Mouse (Mus musculus): Measurements from ENCODE around the gene Otp.
A peak's percentile ranks its signal among the peaks of the same experiment; 100 is the strongest.

Otp gene

DNA sequence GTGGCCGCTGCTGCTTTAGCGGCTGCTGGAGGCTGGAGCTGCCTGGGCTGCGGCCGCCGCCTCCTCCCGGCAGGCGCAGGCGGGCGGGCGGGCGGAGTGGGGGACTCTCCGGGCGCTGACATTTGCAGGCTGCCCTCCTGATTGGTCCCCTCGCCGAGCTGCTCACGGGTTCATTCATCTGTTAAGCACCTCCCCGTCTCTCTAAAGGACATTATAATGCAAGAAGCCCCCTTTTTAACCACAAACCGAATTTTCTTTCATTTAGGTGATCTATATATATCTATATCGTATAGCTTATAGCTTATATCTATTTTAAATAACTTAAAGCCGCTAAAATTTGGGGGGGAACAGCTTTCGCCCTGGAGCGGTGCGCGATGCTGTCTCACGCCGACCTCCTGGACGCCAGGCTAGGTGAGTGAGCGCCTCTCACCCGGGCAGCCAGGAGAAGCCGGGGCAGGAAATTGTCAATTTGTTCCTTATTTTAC is at the start of gene Otp:
TSS of gene Otp (plus strand) at position 207 of the 485 bp plus-strand sequence.
- DNase-seq (ENCODE audit: low read depth, low spot score), result no peak

DNA sequence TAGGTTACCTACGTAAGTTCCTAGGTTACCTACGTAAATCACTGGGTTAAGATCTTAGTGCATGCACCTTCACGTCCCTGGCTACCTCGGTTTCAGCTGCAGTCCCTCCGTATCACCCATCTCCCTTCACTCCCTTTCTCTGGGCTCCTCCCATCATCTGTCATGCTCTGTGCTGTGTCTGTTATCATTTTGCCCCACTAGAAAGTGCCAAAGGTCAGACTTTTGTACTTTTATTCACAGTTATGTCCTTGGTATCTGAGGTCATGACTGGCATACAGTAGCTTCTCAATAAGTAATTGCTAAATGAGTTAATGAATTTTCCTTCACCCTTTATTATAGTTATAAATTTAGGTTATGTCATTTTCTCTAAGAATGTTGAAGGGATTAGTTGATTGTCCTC is 49.0 kb upstream of the Otp start:
- peak; percentile 50 for DNase-seq (ENCODE audit: low read depth, low spot score)

DNA sequence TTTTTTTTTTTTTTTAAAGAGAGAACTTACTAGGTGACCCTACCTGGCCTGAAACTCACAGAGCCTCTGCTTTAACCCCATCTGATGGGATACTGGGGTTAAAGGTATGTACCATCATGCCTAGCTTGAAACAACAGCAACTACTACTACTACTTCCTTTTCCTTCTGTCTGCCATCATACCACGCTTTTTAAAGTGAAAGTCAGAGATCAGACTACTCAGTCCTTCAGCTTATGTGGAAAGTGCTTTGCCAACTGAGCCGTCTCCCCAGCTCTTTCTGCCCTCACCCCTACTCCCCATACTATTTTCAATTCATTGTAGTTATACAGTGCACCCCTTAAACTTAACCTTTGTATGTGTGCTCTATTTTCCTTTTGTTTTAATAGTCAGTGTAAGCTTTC is 48.4 kb upstream of the Otp start:
- DNase-seq (ENCODE audit: low read depth, low spot score), result peak; percentile 27

DNA sequence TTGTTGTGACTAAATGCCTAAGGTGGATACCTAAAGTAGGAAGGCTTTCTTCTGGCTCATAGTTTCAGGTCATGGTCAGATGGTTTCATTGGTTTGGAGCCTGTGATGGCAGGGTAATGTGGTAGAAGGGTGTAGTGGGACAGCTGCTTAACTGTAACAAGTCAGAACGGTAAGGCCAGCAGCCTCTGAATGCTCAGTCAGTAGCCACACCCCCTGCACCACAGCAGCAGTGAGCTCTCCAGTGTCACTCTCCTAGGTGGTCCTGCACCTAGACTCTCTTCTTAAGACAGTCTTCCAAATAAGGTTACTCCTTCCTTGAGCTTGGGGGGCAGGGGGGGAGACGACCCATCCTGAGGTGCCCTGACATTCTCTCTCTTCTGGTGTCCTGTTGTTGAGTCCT is 47.6 kb upstream of the Otp start:
- no peak for DNase-seq (ENCODE audit: low read depth, low spot score)

DNA sequence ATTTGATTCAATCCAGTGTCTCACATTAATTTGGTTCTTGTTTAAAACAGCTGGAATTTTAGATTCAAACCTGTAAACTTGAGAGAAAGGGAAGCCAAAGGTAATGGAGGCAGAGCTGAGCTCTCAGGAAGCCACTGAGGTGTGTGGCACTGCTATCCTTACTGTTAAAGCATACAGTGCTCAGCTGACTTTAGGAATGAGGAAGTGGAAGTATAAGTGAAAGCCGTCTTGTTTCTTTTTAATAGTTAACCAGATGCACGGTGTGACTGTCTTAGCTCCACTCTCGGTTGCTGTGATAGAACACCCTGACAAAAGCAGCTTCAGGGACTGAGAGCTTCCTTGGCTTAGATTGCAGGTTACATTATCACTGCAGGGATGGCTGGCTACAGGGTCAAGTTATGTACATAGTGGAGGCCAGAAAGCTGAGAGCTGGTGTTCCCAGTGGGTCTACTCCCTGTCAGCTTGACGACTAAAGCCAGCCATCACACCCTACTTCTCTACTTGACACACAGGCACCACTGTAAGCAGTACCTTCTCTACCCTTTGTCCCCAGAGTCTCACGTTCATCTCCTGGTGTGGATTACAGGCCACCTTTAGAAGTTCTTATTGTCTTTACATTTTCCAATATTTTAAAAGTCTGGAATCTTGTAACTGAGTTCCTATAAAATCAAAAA is 37.2 kb upstream of the Otp start:
- no peak for DNase-seq (ENCODE audit: low read depth, low spot score)

DNA sequence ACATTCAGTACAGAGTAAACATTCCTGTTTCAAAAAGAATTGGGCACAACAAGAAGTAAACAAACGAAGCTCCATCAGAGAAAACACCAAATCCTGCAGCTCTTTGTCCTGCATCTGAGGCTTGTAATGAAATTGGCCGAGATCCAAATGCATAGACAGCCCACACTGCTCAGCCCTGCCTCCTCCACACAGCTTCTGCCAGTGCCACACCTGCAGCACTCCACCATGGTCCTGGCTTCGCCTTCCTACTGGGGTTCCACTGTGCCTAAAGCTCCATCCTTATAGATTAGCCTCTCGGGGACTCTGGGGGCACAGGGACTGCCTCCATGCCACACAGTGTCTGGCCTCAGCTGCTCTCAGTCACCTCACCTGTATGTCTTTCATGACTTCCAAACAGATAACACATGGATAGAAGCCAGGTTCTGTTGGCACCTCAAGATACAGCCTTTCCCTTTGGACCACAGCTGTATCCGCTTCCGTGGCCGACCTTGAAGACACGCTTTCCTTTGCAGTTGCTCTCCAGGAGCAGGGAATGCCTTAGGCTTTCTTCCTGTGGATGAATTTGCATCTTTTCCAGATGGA is 36.6 kb upstream of the Otp start:
- DNase-seq (ENCODE audit: low read depth, low spot score), result no peak

DNA sequence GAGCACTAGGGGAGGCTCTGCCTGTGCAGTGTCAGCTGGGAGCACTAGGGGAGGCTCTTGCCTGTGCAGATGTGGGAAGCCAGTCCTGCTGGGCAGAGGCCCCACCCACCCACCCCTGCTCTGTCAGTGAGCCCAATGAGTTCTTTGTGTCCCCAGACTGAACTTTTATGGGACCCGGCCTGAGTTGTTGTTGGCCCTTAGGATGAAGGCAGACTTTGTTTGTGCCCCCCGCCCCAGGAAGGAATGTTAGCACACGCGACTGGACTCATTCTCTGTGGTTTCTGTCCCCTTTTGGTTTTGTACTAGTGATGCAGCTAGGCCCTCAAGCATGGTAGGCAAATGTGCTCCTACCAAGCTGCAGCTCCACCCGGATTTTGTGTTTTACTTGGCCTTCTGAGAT is 32.2 kb upstream of the Otp start:
- DNase-seq (ENCODE audit: low read depth, low spot score), result no peak

DNA sequence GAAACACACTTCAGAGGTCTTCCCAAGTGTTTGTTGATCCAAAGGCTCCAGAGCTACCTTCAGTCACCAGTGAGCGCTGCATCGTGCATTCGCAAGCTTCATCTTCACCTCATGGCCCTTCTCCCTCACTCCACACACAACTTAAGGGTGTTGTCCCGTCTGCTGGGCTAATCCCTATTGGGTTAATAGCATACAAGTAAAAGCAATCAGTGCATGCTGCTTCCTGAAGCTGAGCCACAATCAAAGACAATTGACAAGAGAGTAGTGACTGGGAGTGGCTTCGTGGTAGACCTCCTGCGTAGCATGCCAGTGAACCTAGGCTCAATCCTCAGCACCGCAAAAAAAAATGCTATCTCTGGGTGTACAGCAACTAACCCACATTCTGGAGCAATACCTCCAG is 27.5 kb upstream of the Otp start:
- DNase-seq (ENCODE audit: low read depth, low spot score), result no peak

DNA sequence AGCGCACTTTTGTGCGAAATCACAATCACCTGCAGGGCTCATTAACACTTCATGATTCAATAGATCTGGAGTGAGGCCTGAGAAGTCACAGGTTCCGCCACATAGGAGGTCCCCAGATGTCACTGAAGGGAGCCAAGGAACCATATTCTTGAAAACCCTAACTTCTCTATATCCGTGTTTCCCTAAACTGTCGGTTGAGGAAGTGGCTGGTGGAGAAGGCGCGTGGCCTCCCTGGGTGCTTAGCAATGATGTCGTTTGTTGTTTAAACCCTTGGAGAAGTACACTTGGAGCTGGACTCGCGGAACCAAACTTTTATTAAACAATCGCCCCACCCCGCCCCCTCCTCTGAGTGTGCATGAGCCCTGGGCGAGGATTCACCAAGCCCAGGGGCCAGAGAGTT is 26.1 kb upstream of the Otp start:
- DNase-seq (ENCODE audit: low read depth, low spot score), result no peak

DNA sequence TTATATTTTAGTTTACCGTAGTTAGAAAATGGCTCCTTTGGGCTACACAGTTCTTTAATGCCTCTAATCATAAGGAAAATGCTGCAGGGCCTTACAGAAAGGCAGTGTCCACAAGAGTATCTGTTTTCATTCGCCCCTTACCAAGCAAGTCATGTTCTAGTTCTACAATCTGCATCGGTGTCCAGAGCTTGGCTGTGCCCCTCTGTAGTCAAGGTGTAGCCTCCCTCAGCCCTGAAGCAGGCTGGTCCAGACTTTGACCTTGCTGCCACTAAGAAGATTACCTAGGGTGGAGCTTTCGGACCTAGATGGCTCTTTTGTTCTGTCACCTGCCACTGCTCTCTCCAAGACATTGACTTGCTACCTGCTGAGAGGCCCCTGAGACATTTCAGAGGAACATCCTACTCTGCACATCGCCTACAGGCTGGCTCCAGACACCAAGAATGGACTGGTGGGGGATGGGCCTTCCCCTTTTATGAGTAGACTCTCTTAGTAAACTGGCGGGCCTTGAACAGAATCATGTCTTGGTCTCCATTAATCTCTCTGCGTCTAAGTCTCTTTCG is 17.3 kb upstream of the Otp start:
- DNase-seq (ENCODE audit: low read depth, low spot score), result no peak

DNA sequence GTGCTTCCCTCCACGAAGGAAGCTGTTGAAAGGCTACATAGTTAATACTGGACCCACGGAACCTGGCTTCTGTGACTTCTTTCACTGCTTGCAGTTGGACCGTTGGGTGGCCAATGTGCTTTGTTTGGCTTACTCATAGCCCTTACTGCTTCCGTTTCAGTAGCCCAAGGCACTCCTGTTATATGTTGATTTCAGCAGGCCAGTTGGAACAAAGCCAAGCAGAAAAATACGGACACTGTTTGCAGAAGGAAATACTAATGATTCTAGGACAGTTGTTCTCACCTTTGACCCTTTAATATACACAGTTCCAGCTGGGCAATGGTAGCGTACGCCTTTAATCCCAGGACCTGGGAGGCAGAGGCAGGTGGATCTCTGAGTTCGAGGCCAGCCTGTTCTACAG is 16.1 kb upstream of the Otp start:
- no peak for DNase-seq (ENCODE audit: low read depth, low spot score)

DNA sequence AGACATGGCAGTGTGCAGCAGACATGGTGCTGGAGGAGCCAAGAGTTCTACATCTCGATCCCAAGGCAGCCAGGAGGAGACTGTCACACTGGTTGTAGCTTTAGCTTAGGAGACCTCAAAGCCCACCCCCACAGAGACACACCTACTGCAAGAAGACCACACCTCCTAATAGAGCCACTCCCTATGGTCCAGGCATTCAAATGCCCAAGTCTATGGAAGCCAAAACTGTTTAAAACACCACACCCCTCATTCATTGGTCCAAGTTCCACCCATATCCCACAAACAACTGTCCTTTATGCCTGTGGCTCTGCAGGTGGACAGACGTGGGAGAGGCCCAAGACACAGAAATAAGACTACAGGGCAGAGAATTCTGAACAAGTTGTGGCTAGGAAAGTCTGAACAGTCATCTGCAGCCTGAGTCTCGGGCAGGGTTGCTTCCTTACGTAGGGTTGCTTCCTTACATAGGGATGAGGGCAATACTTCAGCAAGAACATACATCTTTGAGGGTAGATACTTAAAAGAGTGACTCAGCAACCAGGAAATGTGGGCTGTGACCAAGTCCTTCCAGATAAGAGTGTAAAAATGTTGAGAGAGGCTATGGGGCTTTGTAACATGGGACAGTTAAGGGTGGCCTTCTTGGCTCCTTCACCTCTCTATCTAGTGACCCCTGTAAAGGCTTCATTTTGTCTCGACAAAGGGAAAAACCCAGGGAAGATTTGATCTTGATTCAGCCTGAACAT is 12.7 kb upstream of the Otp start:
- no peak for DNase-seq (ENCODE audit: low read depth, low spot score)

DNA sequence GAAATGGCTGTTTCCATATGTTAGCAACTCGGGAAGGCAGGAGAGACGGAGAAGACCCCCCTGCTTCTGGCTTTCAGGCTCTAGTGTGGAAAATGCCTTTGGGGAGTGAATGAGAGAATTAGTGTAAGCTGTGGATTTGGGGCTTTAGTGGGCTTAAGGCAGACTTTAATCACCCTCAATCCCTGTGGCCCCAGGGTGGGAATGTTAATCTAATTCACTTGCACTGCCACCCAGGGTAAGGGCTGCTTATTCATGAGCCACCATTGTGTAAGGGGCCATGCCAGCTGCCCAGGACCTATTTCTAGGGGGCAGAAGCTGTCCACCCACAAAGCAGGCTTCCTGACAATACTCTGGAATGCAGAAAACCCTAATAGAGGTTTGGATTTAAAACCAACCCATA is 8.5 kb upstream of the Otp start:
- DNase-seq (ENCODE audit: low read depth, low spot score), result no peak

DNA sequence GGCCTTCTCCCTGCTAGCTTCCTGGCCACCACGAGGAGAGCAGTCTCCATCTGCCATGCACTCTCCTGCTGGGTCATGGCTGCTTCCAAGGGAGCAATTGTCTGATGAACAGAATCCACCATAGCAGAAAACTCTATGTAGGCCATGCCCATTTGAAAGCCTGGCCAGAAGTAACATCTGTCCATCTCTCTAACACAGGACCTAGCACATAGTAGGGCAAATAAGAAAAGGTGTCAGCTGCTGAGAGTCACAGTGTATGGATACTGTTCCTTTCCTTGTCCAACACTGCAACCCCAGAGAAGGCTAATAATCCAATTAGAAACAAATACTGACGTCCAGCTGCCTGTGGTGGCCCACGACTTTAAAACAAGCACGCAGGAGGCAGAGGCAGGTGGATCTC is 7.6 kb upstream of the Otp start:
- DNase-seq (ENCODE audit: low read depth, low spot score), result no peak

DNA sequence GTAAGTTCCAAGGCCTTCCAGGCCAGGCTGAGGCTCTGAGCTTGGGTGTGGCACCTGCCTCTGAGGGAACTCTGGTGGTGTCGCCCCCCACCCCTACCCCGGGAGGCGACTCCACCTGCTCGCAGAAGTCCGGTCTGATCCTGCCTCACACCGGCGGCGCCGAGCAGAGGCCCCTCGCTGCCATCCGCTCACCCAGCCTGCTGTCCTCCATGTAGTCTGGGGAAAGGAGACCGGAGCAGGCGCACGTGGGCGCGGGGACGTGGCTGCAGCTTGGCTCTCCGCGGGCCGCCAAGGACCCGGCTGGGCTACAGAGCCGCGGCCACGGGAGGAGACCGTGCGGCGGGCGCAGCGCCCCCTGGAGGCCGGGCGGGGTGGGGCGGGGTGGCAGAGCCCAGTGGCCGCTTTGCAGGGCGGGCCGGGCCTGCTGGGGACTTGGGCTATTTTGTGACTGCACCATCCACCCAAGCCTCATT is 6.9 kb upstream of the Otp start:
- peak; percentile 68 for DNase-seq (ENCODE audit: low read depth, low spot score)

DNA sequence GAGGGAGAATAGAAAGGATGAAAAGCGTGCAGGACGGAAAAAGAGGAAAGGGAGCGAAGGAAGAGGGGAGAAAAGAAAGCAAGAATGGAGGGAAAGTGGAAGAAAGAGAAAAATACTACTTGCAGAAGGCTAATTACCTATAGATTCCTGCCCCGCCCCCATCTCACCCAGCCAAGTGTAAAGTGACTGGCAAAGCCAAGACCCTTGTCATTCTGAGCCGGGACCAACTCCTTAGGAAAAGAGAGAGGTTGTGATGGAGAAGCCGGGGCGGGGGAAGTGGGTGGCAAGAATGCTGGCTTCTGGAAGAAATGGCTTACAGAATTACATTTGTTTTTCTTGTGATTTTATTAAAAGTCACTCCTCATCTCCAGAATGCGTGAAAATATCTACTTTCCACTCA is 5.9 kb upstream of the Otp start:
- no peak for DNase-seq (ENCODE audit: low read depth, low spot score)

DNA sequence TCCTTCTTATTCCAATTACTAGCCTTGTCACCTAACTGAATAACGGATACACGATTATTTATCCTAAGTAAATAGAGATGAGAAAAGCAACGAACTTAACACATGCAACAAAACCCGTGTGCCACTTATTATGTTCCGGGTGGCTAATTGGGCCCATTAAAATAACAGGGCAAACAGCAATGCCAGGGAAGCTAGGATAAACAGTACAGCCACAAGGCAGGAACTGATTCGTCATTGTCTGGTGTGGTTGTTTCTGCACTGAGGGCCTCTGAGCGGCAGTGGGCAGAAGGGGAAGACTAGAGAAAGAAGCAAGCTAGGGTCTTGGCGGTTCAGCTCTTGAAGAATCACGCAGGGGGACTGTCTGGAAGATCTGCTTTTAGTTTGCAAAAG is 5.3 kb upstream of the Otp start:
- no peak for DNase-seq (ENCODE audit: low read depth, low spot score)

DNA sequence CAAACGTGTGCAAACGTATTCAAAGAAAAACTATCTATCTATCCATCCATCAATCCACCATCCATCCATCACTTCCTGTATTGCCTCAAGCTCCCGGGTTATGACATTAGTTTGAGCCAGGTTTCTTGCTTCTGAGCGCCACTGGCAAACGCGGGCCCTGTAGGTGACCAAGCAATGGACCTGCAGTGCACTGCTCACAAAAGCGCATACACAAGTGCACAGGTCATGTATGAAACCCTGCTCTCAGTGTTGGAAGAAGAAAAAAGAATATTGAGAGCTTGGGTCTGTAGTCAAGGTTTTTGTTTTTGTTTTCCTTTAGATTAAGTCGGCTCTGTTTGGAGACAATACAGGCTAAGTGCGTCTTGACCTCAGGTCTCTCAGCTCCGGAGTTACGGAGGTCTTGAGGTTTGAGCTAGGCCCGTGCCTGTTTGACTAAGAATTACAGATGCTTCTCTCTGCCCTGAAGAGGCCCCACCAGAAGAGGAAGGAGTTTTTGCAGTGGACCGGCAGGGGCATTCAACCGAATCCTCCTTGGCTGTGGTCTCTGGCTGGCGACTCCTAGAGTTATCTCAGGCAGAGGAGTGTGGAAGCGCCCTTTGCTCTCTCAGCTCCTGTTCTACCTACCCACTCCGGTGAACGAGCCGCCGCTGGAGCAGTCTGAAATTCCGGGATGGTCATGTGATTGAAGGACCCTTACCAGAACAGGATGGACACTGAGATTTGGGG is 4.8 kb upstream of the Otp start:
- DNase-seq (ENCODE audit: low read depth, low spot score), result no peak

DNA sequence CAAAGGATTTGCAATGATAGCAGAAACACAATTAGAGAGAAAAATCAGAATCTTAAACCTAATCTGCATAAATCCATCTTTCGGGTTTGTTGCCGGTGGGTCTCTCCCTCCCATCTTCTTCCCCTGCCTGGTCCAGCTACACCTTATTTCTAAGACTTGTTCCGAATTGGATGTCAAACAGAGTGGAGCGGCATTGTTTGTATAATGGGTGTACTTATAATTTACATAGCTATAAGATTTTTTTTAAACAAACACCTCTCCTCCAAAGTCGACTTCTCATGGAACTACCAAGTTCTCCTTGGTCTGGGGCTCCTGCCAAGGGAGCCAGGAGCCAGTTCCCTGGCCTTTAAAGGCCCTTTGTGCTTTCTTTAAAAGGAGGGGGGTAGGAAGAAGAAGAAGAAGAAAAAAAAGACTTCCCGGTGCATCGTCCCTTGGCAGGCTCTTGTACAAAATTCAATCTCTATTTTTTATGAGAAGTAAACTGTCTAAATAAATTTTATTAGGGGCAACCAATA is 3.5 kb upstream of the Otp start:
- DNase-seq (ENCODE audit: low read depth, low spot score), result no peak

DNA sequence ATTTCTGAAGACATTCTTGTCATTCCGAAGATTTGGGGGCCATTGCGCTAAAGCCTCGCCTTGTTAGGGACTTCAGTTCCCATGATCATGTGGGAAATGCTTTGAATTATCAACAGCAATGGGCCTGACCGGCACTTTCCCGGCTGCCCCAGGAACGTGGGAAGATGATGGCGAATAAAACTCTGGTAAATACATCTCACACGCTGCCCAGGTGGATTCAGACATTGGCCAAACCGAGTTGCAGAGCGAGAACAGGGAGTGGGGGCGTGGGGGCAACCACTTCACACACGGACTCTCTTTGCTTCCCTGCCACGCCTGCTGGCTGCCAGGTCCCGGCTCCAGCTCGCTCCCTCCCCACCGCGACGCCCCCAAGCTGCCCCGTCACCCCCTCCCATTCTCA is 3.0 kb upstream of the Otp start:
- no peak for DNase-seq (ENCODE audit: low read depth, low spot score)

DNA sequence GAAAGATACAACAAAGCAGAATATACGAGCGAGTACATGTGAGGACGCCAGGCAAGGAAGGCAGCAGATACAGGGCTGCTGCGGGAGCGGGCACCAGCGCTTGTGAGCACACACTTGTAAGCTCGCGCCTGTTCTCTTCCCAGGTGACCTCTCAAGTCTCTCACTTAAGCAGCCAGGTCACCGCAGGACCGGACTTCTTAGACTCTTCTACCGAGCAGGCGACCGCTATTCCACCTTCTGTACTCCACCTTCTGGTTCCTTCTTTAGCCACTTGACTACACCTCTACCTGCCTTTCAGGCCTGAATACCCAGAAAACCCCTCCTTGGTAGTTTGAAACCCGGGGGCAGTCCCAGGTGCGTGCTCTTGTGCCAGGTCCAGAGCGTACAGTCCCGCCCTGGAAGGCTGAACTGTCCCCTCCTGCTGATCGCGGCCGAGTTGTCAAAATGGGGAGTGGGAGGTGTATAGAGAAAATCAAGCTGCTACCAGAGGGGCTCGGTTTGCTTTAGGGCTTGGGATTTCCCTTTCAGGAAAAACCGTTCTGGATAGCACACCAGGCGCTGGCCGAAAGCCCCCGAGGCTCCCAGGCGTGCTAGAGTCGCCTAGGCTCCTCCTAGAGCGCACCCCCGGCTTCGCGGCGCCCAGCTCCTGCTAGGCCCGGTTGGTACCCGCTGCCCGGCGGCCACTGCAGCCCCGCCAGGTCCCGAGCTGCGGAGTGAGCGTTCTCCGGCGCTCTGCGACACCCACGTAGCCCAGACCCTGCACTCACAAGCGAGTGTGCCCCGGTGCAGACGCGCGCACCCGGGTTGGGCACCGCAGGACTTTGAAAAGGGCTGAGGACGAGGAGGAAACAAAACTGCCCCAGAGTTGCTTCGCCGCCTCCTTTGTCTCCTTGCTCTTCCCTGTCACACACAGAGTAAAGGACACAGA is 2.0 kb upstream of the Otp start:
- DNase-seq (ENCODE audit: low read depth, low spot score), result no peak
